Mouse (Mus musculus): ENCODE data around the gene Lrrc61.

- TF ChIP-seq POLR2A (IDR thresholded peaks at IDR 0.05; ENCODE audit: control insufficient read depth, low read depth, low read length) (no peak), CTCF (IDR thresholded peaks at IDR 0.05; ENCODE audit: control insufficient read depth, insufficient read depth, insufficient replicate concordance, low read depth, low read length) (no peak)
These were observed 13.7 kb downstream of the Lrrc61 start for GRCm38 (mm10) chr6:48568036-48568984.
